Mouse (Mus musculus) CD8-positive naive resting alpha-beta T cell, adult 57 days (primary cell): Measurements from ENCODE around the gene Triml2. TPM values are rescaled to one million over a fixed set of nuclear protein-coding genes. Genes with fewer than 3 reads are reported as not detected.

Experiments
- total RNA-seq: library from RNA; stranded (reverse); gene quantifications from one replicate; pipeline ENCODE4 v1.2.4, GENCODE M21; 2023

The Triml2 gene
- not detected for total RNA-seq

GRCm38 (mm10) chr8:43180054-43180690, at the start of gene Triml2:
Triml2 (plus strand) TSS chr8:43180541.

GRCm38 (mm10) chr8:43141386-43141785, 39.0 kb upstream of the Triml2 start, which contains the start of gene Triml1:
Triml1 (minus strand) TSS chr8:43141486.

Other genes starting within 250 kb of the Triml2 start
- not detected for gene Triml1, start 39.1 kb upstream of the Triml2 start, total RNA-seq
- gene Zfp42, start 126.4 kb downstream of the Triml2 start, total RNA-seq: not detected